Mouse (Mus musculus) spleen, postnatal 14 days (tissue): ENCODE results near the gene 1700042G07Rik.
"Not testable (repeated sequence)": the region's sequence is repeated elsewhere in the genome, so short reads cannot be mapped to it uniquely, and the experiment has no call there.

ENCODE experiments used
- DNase-seq, 2 experiments: peaks; one replicate each; pipeline ENCODE4 v3.0.0; 2021 to 2022; ENCODE audit warnings: low spot score in 2 of 2

1700042G07Rik gene

DNA sequence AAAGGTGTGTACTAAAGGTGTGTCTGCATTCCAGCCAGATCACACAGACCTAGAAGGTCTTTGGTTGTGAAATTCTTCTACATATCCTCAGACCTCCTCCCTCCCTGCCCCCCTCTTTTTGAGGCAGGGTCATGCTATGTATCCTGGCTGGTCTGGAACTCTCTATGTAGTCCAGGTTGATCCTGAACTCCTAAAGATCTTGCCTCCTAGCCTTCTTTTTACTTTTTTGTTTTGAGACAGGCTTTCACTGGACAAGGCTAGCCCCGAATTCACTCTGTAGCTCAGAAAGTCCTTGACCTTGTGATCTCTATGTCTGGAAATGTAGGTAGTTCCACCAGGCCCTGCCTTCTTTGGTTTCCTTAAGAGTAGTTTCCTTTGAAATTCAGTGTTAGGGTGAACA, 35.7 kb downstream of the 1700042G07Rik start:
- no peak for DNase-seq

DNA sequence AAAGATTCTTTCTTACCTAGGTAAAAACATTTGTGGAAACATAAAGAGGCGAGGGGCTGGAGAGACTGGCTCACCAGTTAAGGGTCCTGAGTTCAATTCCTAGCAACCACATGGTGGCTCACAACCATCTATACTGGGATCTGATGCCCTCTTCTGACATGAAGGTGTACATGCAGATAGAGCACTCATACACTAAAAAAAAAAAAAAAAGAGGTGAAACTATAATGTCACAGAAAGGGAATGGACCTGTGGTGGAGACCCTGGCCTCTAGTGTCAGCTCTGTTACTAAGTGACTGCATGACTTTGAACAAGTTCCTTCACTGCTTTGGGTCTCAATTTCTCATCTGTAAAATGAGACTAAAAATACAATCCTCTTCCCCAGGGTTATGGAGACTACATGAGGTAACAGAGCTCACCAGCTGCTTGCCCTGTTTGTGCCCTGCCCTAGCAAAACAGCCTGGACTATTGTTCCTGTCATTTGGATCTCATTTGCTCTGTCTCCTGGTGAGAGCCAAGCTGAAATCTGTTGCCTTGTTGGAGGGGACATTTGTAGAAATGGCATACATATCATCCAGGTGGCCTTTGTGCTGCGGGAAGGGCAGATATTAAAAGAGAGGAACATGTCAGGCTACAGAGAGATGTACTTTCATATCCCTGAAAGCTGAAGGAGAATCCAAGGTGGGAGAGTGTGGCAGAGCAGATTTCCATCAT, 42.9 kb downstream of the 1700042G07Rik start:
- no peak for DNase-seq

GRCm38 (mm10) chr4:116217046-116217445, 43.9 kb downstream of the 1700042G07Rik start:
- DNase-seq = no peak

GRCm38 (mm10) chr4:116217661-116218060, 44.5 kb downstream of the 1700042G07Rik start:
- not testable (repeated sequence) for DNase-seq

DNA sequence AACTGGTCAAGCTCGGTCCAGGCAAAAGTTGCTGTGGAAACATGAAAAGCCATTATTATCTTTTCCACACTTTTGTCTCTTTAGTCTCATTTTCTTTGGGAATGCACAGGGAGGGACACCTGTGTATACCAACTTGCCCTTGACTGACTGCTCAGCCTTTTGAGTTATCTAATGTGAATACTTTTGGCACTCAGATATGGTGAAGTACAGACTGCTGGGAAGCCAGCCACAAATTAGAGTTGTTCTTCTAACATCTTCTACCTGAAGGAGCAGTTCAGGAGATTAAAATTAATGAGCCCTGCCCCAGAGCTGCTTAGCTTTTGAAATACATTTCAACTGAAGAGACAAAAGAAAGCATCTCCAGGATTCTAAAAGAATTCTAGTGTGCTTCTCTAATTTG, 45.9 kb downstream of the 1700042G07Rik start:
- DNase-seq = no peak

DNA sequence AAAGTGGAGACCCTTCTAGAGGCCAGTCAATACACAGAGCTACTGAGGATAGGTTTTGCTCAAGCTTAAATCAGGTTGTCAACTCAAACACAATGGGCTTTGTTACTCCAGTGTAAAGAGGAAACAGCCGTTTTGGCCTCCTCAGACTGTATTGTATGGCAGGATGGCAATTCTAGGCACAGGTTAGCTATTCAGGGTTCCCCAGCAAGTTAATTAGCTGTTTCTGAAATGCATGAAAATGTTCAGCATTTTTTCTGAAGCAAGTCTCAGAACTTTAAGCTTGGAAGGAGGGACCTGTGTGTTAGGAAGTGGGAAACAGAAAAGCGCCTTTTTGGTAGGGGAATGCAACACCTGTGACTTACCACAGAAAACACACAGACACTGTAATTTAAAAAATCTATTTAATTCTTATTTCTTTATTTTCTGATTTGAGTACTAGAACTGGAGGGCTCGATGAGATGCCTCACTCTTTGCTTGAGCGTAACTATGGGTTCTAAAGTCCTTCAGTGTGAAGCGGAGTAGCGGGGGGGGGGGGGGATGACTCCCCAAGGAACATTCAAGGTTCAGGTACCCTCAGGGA, 47.0 kb downstream of the 1700042G07Rik start:
- no peak for DNase-seq

DNA sequence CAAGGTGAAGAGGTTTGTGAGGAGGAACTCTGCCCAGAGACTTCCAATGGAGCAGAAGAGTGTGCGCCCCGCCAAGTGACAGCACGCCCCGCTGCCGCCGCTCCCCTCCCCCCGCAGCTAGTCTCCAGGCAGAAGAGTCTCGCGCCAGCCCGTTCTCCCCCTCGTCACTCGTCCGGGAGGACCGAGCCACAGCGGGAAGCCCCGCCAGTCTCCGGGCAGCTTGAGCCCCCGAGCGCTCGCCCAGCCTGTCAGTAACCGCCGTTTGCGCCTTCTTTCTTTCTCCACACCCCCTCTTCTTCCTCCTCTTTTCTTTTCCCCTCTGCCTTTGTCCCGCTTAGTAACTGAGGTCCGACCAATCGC, 47.6 kb downstream of the 1700042G07Rik start:
- no peak for DNase-seq

DNA sequence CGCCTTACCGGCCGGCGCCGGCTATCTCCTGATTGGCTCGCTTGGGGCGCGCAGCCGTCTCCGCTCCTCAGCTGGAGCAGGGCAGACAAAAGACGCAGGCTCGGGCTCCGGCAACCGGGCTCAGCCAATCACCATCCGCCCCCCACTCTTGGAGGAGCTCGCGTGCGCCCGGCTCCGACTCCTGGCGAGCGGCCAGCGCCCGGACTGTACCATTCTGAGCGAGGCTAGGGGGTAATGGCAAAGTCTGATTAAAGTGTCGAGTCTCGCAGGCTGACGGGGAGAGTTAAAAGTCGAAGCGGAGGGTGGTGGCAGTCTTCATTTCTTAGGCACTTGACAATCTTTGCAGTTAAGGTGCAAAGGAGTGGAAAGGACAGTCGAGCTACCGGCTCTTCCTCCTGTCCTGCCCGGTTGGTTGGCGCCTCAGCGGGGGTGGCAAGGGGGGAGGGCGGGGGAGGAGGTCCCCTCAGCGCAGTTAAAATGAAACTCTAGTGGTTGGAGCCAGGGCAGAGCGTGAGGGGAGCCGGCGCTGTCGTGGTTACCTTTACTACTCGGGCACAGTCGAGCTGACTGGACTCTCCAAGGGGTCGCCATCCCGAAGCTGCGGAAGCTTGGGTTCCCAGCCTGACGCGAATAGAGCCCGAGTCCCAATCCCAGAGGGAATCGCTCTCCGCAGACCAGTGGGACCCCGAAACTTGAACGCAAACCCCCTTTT, 48.1 kb downstream of the 1700042G07Rik start, which contains the start of gene Pik3r3:
Pik3r3 (plus strand) TSS at position 479 of the 712 bp plus-strand sequence.
- DNase-seq = peak; percentile 94 to 96

GRCm38 (mm10) chr4:116221996-116222842, 49.0 kb downstream of the 1700042G07Rik start:
- peak in 1 of 2 experiments; percentile 2 for DNase-seq

- DNase-seq = no peak
Measured at GRCm38 (mm10) chr4:116222843-116223119, 49.6 kb downstream of the 1700042G07Rik start.
